In genomic region chr19:43961185-43961584, GRCm38 (mm10) we compare ENCODE assay signal across 11 mouse cellular contexts. TPM values are rescaled to one million over a fixed set of nuclear protein-coding genes. Genes with fewer than 3 reads are reported as not detected.
DNase-seq lines count a peak whose midpoint lies in the region; ATAC-seq and TF ChIP-seq lines count a peak whose summit lies in the region.
"Had no signal": no experiment of that assay in that cellular context is flagged by ENCODE, and none has a peak within 500 bp of the region (broad histone marks: within the 10 kb centered on the region; RNA-seq: fewer than 3 reads in every experiment).

No protein-coding gene starts in this region.

- TF ChIP-seq POLR2A in ES-Bruce4 (IDR thresholded peaks at IDR 0.05; ENCODE audit: insufficient read depth, low read length), result no peak

- no peaks in the 10 kb centered on the region for H3K36me3 ChIP-seq in intestine, postnatal 0 days (ENCODE audit: control insufficient read depth, insufficient read depth)
- no peaks in the 10 kb centered on the region for H3K36me3 ChIP-seq in intestine, embryonic 15.5 days
- H3K36me3 ChIP-seq in ES-Bruce4 (ENCODE audit: control insufficient read depth, insufficient read depth, low read length, poor library complexity, severe bottlenecking), result no peaks in the 10 kb centered on the region
- no peaks in the 10 kb centered on the region for H3K36me3 ChIP-seq in neural tube, embryonic 15.5 days

- H3K9ac ChIP-seq in intestine, postnatal 0 days (ENCODE audit: low read depth, low read length), result no peak overlapping the region
- no peak overlapping the region for H3K9ac ChIP-seq in intestine, embryonic 15.5 days
- no peak overlapping the region for H3K9ac ChIP-seq in ES-Bruce4 (ENCODE audit: low read depth, poor library complexity, severe bottlenecking)
- no peak overlapping the region for H3K9ac ChIP-seq in neural tube, embryonic 15.5 days (replicated peaks)

- peak; percentile 61 for TF ChIP-seq CTCF in intestine, postnatal 0 days (IDR thresholded peaks at IDR 0.05; ENCODE audit: low read depth)
- peak; percentile 56 for TF ChIP-seq CTCF in ES-Bruce4 (IDR thresholded peaks at IDR 0.05; ENCODE audit: low read depth, low read length)

- H3K27ac ChIP-seq in intestine, postnatal 0 days (ENCODE audit: low read depth, low read length), result no peak overlapping the region
- no peak overlapping the region for H3K27ac ChIP-seq in intestine, embryonic 15.5 days
- H3K27ac ChIP-seq in ES-Bruce4 (ENCODE audit: insufficient read depth, low read length), result no peak overlapping the region
- H3K27ac ChIP-seq in neural tube, embryonic 15.5 days (replicated peaks), result no peak overlapping the region
- H3K27ac ChIP-seq: macrophage had no signal

- 96% methylated on average over 2 of the region's 2 CpGs for WGBS in intestine, postnatal 0 days
- WGBS in intestine, embryonic 15.5 days, result 92% methylated on average over 2 of the region's 2 CpGs
- WGBS in neural tube, embryonic 15.5 days, result 86% methylated on average over 2 of the region's 2 CpGs

- H3K9me3 ChIP-seq in intestine, postnatal 0 days (ENCODE audit: control insufficient read depth), result no peaks in the 10 kb centered on the region
- H3K9me3 ChIP-seq in intestine, embryonic 15.5 days, result no peaks in the 10 kb centered on the region
- H3K9me3 ChIP-seq in ES-Bruce4 (replicated peaks; ENCODE audit: control insufficient read depth, insufficient read depth, low read length, poor library complexity, severe bottlenecking), result no peaks in the 10 kb centered on the region
- no peaks in the 10 kb centered on the region for H3K9me3 ChIP-seq in neural tube, embryonic 15.5 days (replicated peaks)

- 0 out of 2 replicates have a peak, but pooled peaks cover 3% of the 10 kb centered on the region for H3K4me1 ChIP-seq in intestine, postnatal 0 days (replicated peaks; ENCODE audit: control insufficient read depth, insufficient read depth, low read length)
- peaks cover 13% of the 10 kb centered on the region; the same call in 1 of the 2 replicates for H3K4me1 ChIP-seq in intestine, embryonic 15.5 days (replicated peaks)
- H3K4me1 ChIP-seq in ES-Bruce4 (ENCODE audit: control insufficient read depth, insufficient read depth, low read length), result no peaks in the 10 kb centered on the region
- H3K4me1 ChIP-seq in neural tube, embryonic 15.5 days, result 0 out of 2 replicates have a peak, but pooled peaks cover 4% of the 10 kb centered on the region

- no peak overlapping the region for H3K4me3 ChIP-seq in intestine, postnatal 0 days (ENCODE audit: low read depth, low read length)
- H3K4me3 ChIP-seq in intestine, embryonic 15.5 days (replicated peaks), result no peak overlapping the region
- H3K4me3 ChIP-seq in ES-Bruce4 (ENCODE audit: low read depth, low read length), result no peak overlapping the region
- H3K4me3 ChIP-seq in neural tube, embryonic 15.5 days (replicated peaks), result no peak overlapping the region

- H3K4me2 ChIP-seq in intestine, postnatal 0 days (replicated peaks; ENCODE audit: low read depth), result no peak overlapping the region
- no peak overlapping the region for H3K4me2 ChIP-seq in intestine, embryonic 15.5 days (replicated peaks)
- H3K4me2 ChIP-seq in neural tube, embryonic 15.5 days, result no peak overlapping the region

- no peaks in the 10 kb centered on the region for H3K27me3 ChIP-seq in intestine, postnatal 0 days (replicated peaks; ENCODE audit: control insufficient read depth, insufficient read depth, low read length)
- no peaks in the 10 kb centered on the region for H3K27me3 ChIP-seq in intestine, embryonic 15.5 days (replicated peaks)
- H3K27me3 ChIP-seq in ES-Bruce4 (ENCODE audit: control insufficient read depth, insufficient read depth, low read length, poor library complexity, severe bottlenecking), result no peaks in the 10 kb centered on the region; the same call in 1 of the 2 replicates
- H3K27me3 ChIP-seq in neural tube, embryonic 15.5 days (replicated peaks), result no peaks in the 10 kb centered on the region

- DNase-seq in 416B (ENCODE audit: low read depth), result peak; percentile 53
- no peak for DNase-seq in ovary, postnatal 36 days (ENCODE audit: low spot score)
- no peak for DNase-seq in urinary bladder, adult 18-20 months (ENCODE audit: low spot score in 2 of 2)
- DNase-seq: gastrocnemius, postnatal 14 days had no signal

- TF ChIP-seq EP300 in ES-Bruce4 (IDR thresholded peaks at IDR 0.05; ENCODE audit: insufficient read depth, low read depth, low read length), result no peak

- no peak for ATAC-seq in intestine, postnatal 0 days
- no peak for ATAC-seq in intestine, embryonic 15.5 days
- ATAC-seq in erythroblast, adult 5-6 weeks (replicated peaks; ENCODE audit: low FRiP score, poor library complexity, severe bottlenecking), result 0 out of 2 replicates have a peak, but pooled peaks have one; percentile 54
- ATAC-seq in neural tube, embryonic 15.5 days (ENCODE audit: low FRiP score), result no peak
- ATAC-seq: intestine, embryonic 16.5 days had no signal

RNA-seq across cellular contexts. Expression of gene Dnmbp, which starts 21.2 kb away (rescaled TPM):
- polyA plus RNA-seq in intestine, postnatal 0 days (2015; fragmentation: Nextera tagmentation; extraction: Ambion mirVana), result 21.4 TPM in 2 replicates
- polyA plus RNA-seq in intestine, embryonic 15.5 days (2015; fragmentation: Nextera tagmentation; extraction: Ambion mirVana), result 35.9 and 37.0 TPM in 2 replicates
- 18.3 and 18.6 TPM in 2 replicates for polyA plus RNA-seq in ES-Bruce4 (2011; ENCODE audit: insufficient read depth, insufficient read length, low read depth, missing spikeins)
- total RNA-seq in erythroblast, adult 5-6 weeks (2015; ENCODE audit: low replicate concordance), result 1.3 and 3.7 TPM in 2 replicates
- total RNA-seq in erythroblast, adult 5-6 weeks (2017; ENCODE audit: low replicate concordance), result 1.4 and 2.0 TPM in 2 replicates
- 8.0 and 12.7 TPM in 2 replicates for polyA plus RNA-seq in neural tube, embryonic 15.5 days (2015; fragmentation: Nextera tagmentation; extraction: Ambion mirVana)

RNA-seq across cellular contexts. Expression of gene Cpn1, which starts 25.2 kb away (rescaled TPM):
- 14.3 and 18.7 TPM in 2 replicates for polyA plus RNA-seq in intestine, postnatal 0 days (2015; fragmentation: Nextera tagmentation; extraction: Ambion mirVana)
- 21.4 and 26.2 TPM in 2 replicates for polyA plus RNA-seq in intestine, embryonic 15.5 days (2015; fragmentation: Nextera tagmentation; extraction: Ambion mirVana)
- polyA plus RNA-seq in ES-Bruce4 (2011; ENCODE audit: insufficient read depth, insufficient read length, low read depth, missing spikeins), result 0.78 and 1.2 TPM in 2 replicates
- not detected in 2 replicates for total RNA-seq in erythroblast, adult 5-6 weeks (2015; ENCODE audit: low replicate concordance)
- not detected in 2 replicates for total RNA-seq in erythroblast, adult 5-6 weeks (2017; ENCODE audit: low replicate concordance)
- 0.10 and 1.3 TPM in 2 replicates for polyA plus RNA-seq in neural tube, embryonic 15.5 days (2015; fragmentation: Nextera tagmentation; extraction: Ambion mirVana)
- total RNA-seq: gastrocnemius, postnatal 14 days had no signal
- polyA plus RNA-seq: macrophage had no signal
